Comparison of ENCODE assay signal across 8 mouse cellular contexts in the genomic region with DNA sequence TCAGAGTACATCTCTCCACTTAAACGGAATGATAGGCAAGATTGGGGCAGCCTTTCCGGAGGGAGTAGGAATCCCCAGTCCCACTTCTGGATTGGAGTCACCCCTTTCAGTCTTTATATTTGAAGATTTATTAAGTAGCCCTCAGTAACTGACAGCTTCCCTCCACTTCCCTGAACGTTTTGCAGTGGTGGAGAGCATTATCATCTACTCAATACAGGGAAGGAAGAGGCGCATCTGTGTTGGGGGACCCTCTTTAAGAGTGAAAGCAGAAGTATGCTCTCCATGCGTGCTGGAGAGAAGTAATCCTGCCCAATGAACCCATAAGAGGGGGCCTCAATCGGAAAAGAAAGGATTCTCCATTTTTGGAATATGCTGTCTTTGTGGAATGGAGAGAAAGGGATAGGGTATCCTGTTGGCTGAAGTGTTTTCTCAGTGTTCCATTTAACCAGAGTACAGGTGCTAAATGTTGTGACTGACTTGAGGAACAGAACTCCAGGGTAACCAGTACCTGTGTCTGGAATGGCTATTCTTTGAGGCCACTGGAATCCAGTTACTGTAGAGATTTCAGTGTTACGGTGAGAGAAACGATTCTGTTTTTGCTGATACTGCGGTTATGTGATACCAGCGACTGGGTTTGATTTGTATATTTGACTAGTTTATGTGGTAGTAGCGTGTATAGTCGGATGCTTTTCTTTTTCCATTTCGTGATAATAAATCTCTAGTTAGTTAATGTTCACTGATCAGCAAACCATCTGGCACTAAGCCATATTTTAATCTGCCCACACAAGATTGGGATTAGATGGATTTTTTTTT. TPM values are rescaled to one million over a fixed set of nuclear protein-coding genes. Genes with fewer than 3 reads are reported as not detected.
A peak's percentile ranks its signal among the peaks of the same experiment; 100 is the strongest.
DNase-seq lines count a peak whose midpoint lies in the region; ATAC-seq and TF ChIP-seq lines count a peak whose summit lies in the region.

No protein-coding gene starts in this region.

- no peaks in the 10 kb centered on the region for H3K9me3 ChIP-seq in embryonic facial prominence, embryonic 11.5 days (replicated peaks; ENCODE audit: control insufficient read depth, low read length)
- H3K9me3 ChIP-seq in hindbrain, embryonic 12.5 days (replicated peaks) = no peaks in the 10 kb centered on the region
- H3K9me3 ChIP-seq in stomach, postnatal 0 days (ENCODE audit: control insufficient read depth, low read length) = no peaks in the 10 kb centered on the region

- H3K4me3 ChIP-seq in embryonic facial prominence, embryonic 11.5 days (ENCODE audit: low read depth, low read length) = peak overlapping the region; percentile 96
- peak overlapping the region; percentile 98 for H3K4me3 ChIP-seq in hindbrain, embryonic 12.5 days
- H3K4me3 ChIP-seq in stomach, postnatal 0 days (ENCODE audit: low read depth, low read length) = peak overlapping the region; percentile 86

- TF ChIP-seq EP300 in stomach, postnatal 0 days (optimal IDR thresholded peaks at IDR 0.05) = no peak

- DNase-seq in kidney, adult 9 months = peak; percentile 29
- no peak for DNase-seq in kidney, postnatal 10 days
- DNase-seq in embryonic facial prominence, embryonic 11.5 days (ENCODE audit: low spot score) = peak; percentile 26
- no peak for DNase-seq in stomach, postnatal 0 days (ENCODE audit: low spot score)
- DNase-seq in T-cell, adult 2 months (ENCODE audit: low spot score) = no peak

- H3K9ac ChIP-seq in embryonic facial prominence, embryonic 11.5 days (replicated peaks; ENCODE audit: low read length) = peak overlapping the region; percentile 92
- peak overlapping the region; percentile 96 for H3K9ac ChIP-seq in hindbrain, embryonic 12.5 days
- peak overlapping the region; percentile 94 for H3K9ac ChIP-seq in stomach, postnatal 0 days (ENCODE audit: low read length)

- TF ChIP-seq CTCF in stomach, postnatal 0 days (IDR thresholded peaks at IDR 0.05; ENCODE audit: low read depth) = no peak

- peak overlapping the region; percentile 61 for H3K4me2 ChIP-seq in embryonic facial prominence, embryonic 11.5 days (ENCODE audit: low read depth, low read length)
- H3K4me2 ChIP-seq in hindbrain, embryonic 12.5 days (replicated peaks) = peak overlapping the region; percentile 80
- H3K4me2 ChIP-seq in stomach, postnatal 0 days (replicated peaks; ENCODE audit: low read depth) = peak overlapping the region; percentile 75

- no peaks in the 10 kb centered on the region for H3K27me3 ChIP-seq in embryonic facial prominence, embryonic 11.5 days (ENCODE audit: control insufficient read depth, insufficient read depth, low read length)
- H3K27me3 ChIP-seq in hindbrain, embryonic 12.5 days = no peaks in the 10 kb centered on the region
- no peaks in the 10 kb centered on the region for H3K27me3 ChIP-seq in stomach, postnatal 0 days (ENCODE audit: control insufficient read depth, insufficient read depth, low read length)

- ATAC-seq in CD4-positive, CD25-positive, alpha-beta regulatory T cell, adult 4 months = peak; percentile 24
- no peak; the same call in 1 of the 2 replicates for ATAC-seq in embryonic facial prominence, embryonic 11.5 days (replicated peaks; ENCODE audit: insufficient number of reproducible peaks, low FRiP score, low TSS enrichment, low read depth)
- ATAC-seq in hindbrain, embryonic 12.5 days (ENCODE audit: low FRiP score) = no peak
- ATAC-seq in megakaryocyte progenitor cell, adult 5-6 weeks (replicated peaks; ENCODE audit: poor library complexity) = peak; percentile 56
- ATAC-seq in stomach, postnatal 0 days (ENCODE audit: low FRiP score, low TSS enrichment) = no peak

- 11% methylated on average over 13 of the region's 13 CpGs for WGBS in embryonic facial prominence, embryonic 11.5 days
- 11% methylated on average over 13 of the region's 13 CpGs for WGBS in hindbrain, embryonic 12.5 days
- 2% methylated on average over 13 of the region's 13 CpGs for WGBS in stomach, postnatal 0 days

- H3K36me3 ChIP-seq in embryonic facial prominence, embryonic 11.5 days (replicated peaks; ENCODE audit: control insufficient read depth, insufficient read depth, low read depth, low read length) = no peaks in the 10 kb centered on the region
- H3K36me3 ChIP-seq in hindbrain, embryonic 12.5 days = no peaks in the 10 kb centered on the region
- H3K36me3 ChIP-seq in stomach, postnatal 0 days (ENCODE audit: control insufficient read depth, insufficient read depth, low read length) = no peaks in the 10 kb centered on the region

- no peaks in the 10 kb centered on the region; the same call in 1 of the 2 replicates for H3K4me1 ChIP-seq in embryonic facial prominence, embryonic 11.5 days (ENCODE audit: control insufficient read depth, insufficient read depth, low read length)
- H3K4me1 ChIP-seq in hindbrain, embryonic 12.5 days = peaks cover 17% of the 10 kb centered on the region
- peaks cover 3% of the 10 kb centered on the region; the same call in 1 of the 2 replicates for H3K4me1 ChIP-seq in stomach, postnatal 0 days (replicated peaks; ENCODE audit: control insufficient read depth, insufficient read depth)

- peak overlapping the region; percentile 87 for H3K27ac ChIP-seq in embryonic facial prominence, embryonic 11.5 days (replicated peaks; ENCODE audit: low read depth, low read length)
- peak overlapping the region; percentile 92 for H3K27ac ChIP-seq in hindbrain, embryonic 12.5 days
- peak overlapping the region; percentile 96 for H3K27ac ChIP-seq in stomach, postnatal 0 days (replicated peaks)

RNA-seq across cellular contexts. Expression of gene Eml4, which starts 1.1 kb away (rescaled TPM):
- polyA plus RNA-seq in CD4-positive, CD25-positive, alpha-beta regulatory T cell, adult 4 months (2017; shearing (Covaris generic)) = 10 to 100 TPM; 15.6 to 15.8 TPM
- 65.6 and 65.7 TPM in 2 replicates for polyA plus RNA-seq in embryonic facial prominence, embryonic 11.5 days (2014; fragmentation: Nextera tagmentation; extraction: Ambion mirVana)
- polyA plus RNA-seq in hindbrain, embryonic 12.5 days (2016; fragmentation: Nextera tagmentation; extraction: Ambion mirVana) = 57.9 and 59.7 TPM in 2 replicates
- 38.0 and 41.5 TPM in 2 replicates for total RNA-seq in megakaryocyte progenitor cell, adult 5-6 weeks (2015)
- total RNA-seq in megakaryocyte progenitor cell, adult 5-6 weeks (2017) = 79.6 and 86.3 TPM in 2 replicates
- polyA plus RNA-seq in stomach, postnatal 0 days (2015; fragmentation: Nextera tagmentation; extraction: Ambion mirVana) = 10.9 and 11.5 TPM in 2 replicates

Comparison
In these comparisons a context has a peak if more than half of its experiments do, and no peak if none do; other contexts are left out.
1. DNase-seq: peak in kidney, adult 9 months (single experiment) and embryonic facial prominence, embryonic 11.5 days (single experiment); none in kidney, postnatal 10 days (single experiment), stomach, postnatal 0 days (single experiment) and T-cell, adult 2 months (single experiment).
2. ATAC-seq: peak in CD4-positive, CD25-positive, alpha-beta regulatory T cell, adult 4 months (single experiment) and megakaryocyte progenitor cell, adult 5-6 weeks (single experiment); none in embryonic facial prominence, embryonic 11.5 days (single experiment), hindbrain, embryonic 12.5 days (single experiment) and stomach, postnatal 0 days (single experiment).
3. Peak in every context shown above with its lines, with median percentiles within 50 percentile points of each other: H3K27ac ChIP-seq, H3K4me2 ChIP-seq, H3K4me3 ChIP-seq and H3K9ac ChIP-seq.